Mouse (Mus musculus) forebrain, embryonic 13.5 days (tissue): ENCODE results near the gene Anks1b. TPM values are rescaled to one million over a fixed set of nuclear protein-coding genes. Genes with fewer than 3 reads are reported as not detected.

Experiments used
- ATAC-seq: fragments of 200-750 bp; cut with Nextera tagmentation; 2 replicates; pipeline ENCODE4 v1.8.0; 2017
- H3K27ac ChIP-seq: fragments of 300-500 bp; sonication (generic); 2 replicates; pipeline ENCODE4 v1.5.1; 2015; ENCODE audit warnings: inconsistent platforms, mild to moderate bottlenecking, moderate library complexity
- H3K27me3 ChIP-seq: fragments of 300-500 bp; sonication (generic); 2 replicates; pipeline ENCODE4 v1.6.1; 2015; ENCODE audit warnings: mild to moderate bottlenecking, inconsistent platforms
- H3K36me3 ChIP-seq: fragments of 300-500 bp; sonication (generic); 2 replicates; pipeline ENCODE4 v1.6.1; 2015; ENCODE audit warnings: mild to moderate bottlenecking, inconsistent platforms; ENCODE audit not compliant: poor library complexity, severe bottlenecking
- H3K4me1 ChIP-seq: fragments of 300-500 bp; sonication (generic); 2 replicates; pipeline ENCODE4 v1.6.1; 2015; ENCODE audit warnings: inconsistent platforms
- H3K4me2 ChIP-seq: fragments of 300-500 bp; sonication (generic); 2 replicates; pipeline ENCODE4 v1.6.1; 2015; ENCODE audit warnings: inconsistent platforms, mild to moderate bottlenecking, moderate library complexity
- H3K4me3 ChIP-seq: fragments of 300-500 bp; sonication (generic); 2 replicates; pipeline ENCODE4 v1.5.1; 2015; ENCODE audit warnings: mild to moderate bottlenecking, inconsistent platforms
- H3K9ac ChIP-seq: fragments of 300-500 bp; sonication (generic); 2 replicates; pipeline ENCODE4 v1.6.1; 2015; ENCODE audit warnings: mild to moderate bottlenecking, inconsistent platforms
- H3K9me3 ChIP-seq: fragments of 300-500 bp; sonication (generic); replicated peaks from 2 replicates; pipeline ENCODE4 v1.6.1; 2016; ENCODE audit warnings: inconsistent platforms
- WGBS: fragments of 180-500 bp; shearing (Covaris S2); methylation state at CpG from one replicate; pipeline ENCODE4 v1.1.7; 2015; 5-methylcytosine and 5-hydroxymethylcytosine counted together
- polyA plus RNA-seq: library from polyadenylated mRNA; unstranded; fragments of >200 nt; fragmentation: Nextera tagmentation; extraction: Ambion mirVana; gene quantifications from 2 replicates; pipeline ENCODE4 v1.2.1, GENCODE M21; 2015

The Anks1b gene
- polyA plus RNA-seq, 1 experiment from 2014 or later, result 28.7 TPM

DNA sequence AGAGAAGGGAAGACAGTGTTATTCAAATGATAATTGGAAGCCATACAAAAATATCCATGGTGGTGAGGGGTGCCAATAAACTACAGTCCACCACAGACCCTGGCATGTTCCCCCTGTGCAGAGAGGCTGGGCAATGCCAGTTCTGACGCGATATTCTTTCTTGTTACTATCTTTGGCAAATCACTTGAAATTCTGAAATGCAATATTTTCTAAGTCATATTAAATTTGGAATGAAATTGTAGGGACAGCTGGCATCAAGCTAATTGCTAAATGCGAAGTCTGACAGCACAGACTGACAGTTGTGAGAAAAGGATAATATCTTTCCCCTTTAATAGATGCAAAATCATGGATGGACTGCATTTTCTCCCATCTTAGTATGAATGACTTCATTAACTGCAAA, 103.3 kb downstream of the Anks1b start:
- Histone ChIP-seq H3K9me3 (no peaks in the 10 kb centered on the region), H3K27ac (no peak overlapping the region), H3K4me1 (0 out of 2 replicates have a peak, but pooled peaks cover 3% of the 10 kb centered on the region), H3K27me3 (no peaks in the 10 kb centered on the region), H3K4me3 (no peak overlapping the region), H3K36me3 (no peaks in the 10 kb centered on the region), H3K4me2 (no peak overlapping the region), H3K9ac (no peak overlapping the region)
- WGBS, result 83% methylated on average over 3 of the region's 3 CpGs
- peak; percentile 84; the same call in 1 of the 2 replicates for ATAC-seq

DNA sequence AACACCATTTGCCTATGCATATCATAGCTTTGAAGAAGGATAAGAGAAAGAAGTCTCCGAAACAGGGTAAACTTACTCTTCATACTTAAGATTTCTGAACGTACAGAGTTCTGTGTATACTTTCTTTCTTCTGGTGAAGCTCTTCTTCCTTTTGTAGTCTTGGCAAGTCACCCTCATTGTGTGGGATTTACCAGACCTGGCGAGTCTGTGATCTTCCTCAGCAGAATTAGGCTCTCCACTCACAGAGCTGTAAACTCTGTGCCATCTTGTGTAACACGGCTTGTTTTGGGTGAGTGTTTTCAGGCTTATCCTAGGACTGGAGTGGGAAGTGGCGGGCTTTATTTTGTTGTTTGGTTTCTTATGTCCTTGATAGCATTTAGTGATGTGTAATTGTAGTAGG, 120.9 kb downstream of the Anks1b start:
- 84% methylated on average over 5 of the region's 5 CpGs for WGBS
- ATAC-seq, result no peak
- H3K36me3 ChIP-seq, result no peaks in the 10 kb centered on the region

DNA sequence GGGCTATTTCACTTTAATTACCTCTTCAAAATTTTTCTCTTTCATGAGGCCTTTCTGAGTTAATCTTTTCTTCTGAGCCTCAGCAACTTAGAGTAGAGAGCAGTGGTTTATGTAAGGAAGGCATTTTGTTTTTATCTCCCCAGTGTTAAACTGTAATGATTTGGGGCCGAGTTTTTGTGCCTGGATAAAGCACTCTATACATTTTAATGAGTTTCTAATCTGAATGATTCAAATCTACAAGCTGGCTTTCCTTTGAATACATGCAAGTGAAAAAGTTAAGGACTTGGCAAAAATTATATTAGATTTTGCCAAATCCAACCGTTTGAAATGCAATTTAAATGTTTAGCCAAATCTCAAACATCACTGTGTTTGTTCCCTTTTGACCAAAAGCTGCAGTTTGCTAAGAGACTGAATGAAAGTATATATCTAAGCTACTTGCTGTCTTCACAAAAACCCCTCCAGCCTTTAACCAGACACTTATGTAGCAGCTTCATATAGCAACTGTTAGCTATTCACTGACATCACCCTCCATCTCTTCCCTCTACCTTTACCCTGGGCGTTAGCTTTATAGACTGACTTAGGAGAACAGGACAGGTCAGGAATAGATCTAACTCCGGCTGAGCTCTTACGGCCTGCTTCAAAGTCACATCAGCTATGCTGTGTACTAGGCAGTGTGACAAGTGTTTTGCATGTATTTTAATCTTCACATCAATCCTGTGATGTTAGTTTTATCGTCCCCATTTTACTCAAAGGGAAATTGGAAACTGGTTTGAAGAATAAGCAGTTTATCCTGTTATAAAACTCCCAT, 122.5 kb downstream of the Anks1b start:
- ATAC-seq, result peak; percentile 36; the same call in 1 of the 2 replicates
- Histone ChIP-seq H3K27ac (no peak overlapping the region), H3K9ac (no peak overlapping the region), H3K36me3 (no peaks in the 10 kb centered on the region), H3K9me3 (no peaks in the 10 kb centered on the region), H3K4me2 (no peak overlapping the region), H3K4me1 (no peaks in the 10 kb centered on the region), H3K4me3 (no peak overlapping the region), H3K27me3 (no peaks in the 10 kb centered on the region)
- 63% methylated on average over 6 of the region's 6 CpGs for WGBS

More for the DNA sequence above, 120.9 kb downstream of the Anks1b start:
- Histone ChIP-seq H3K9ac (no peak overlapping the region), H3K4me1 (no peaks in the 10 kb centered on the region), H3K27me3 (no peaks in the 10 kb centered on the region), H3K4me3 (no peak overlapping the region), H3K27ac (no peak overlapping the region), H3K9me3 (no peaks in the 10 kb centered on the region), H3K4me2 (no peak overlapping the region)

DNA sequence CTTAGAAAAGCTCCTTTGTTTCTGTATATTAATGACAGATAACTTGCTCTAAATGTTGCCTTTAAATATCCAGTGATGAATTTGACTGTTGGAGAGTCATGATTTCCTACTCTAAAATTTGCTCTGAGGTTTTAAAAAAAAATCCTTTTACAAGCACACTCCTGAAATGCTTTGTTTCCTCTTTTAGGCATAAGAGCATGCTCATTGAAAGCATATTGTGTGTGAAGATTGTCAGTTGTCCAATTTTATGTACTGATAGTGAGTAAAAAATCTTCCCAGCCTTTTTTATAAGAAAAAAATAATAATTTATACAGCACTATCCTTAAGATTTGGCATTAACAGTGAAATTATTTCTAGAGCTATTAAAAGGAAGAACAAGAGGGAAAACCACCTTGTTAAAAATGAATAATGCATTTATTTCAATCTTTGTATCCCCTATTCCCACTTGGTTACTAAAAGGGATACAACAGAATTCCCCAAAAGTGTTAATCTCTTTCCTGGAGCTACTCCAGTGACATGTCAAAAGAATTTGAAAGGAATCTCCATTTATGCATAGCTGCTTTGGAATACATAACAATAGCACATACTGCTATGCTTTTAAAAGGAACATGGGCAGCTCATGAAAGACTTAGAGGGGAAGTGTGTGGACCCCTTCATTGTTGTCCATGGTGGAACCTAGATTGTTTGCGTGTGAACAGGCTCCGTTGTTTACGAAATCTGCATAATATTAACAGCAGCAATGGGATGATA, 130.8 kb downstream of the Anks1b start:
- Histone ChIP-seq H3K4me1 (peaks cover 6% of the 10 kb centered on the region; the same call in 1 of the 2 replicates), H3K27me3 (no peaks in the 10 kb centered on the region), H3K9me3 (no peaks in the 10 kb centered on the region), H3K4me3 (no peak overlapping the region), H3K9ac (no peak overlapping the region), H3K36me3 (no peaks in the 10 kb centered on the region), H3K4me2 (no peak overlapping the region), H3K27ac (peak overlapping the region; percentile 19; the same call in 1 of the 2 replicates)
- peak; percentile 50; the same call in 1 of the 2 replicates for ATAC-seq
- 50% methylated on average over 3 of the region's 3 CpGs for WGBS

DNA sequence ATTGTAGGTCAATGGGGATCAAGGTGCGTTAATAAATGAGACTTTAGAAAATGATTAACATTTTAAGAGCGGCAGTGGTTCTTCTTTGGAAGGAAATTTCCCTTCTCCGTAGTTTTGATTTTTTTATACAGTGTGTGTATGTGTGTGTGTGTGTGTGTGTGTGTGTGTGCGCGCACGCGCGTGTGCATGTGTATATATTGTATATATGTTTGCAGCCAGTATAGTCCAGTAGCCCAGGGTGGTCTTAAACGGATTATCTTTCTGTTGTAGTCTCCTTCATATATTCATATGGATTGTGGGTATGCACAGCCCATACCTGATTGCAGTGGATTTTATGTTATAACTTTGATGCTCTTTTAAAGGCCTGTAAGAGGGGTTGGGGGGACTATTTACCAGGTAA, 131.6 kb downstream of the Anks1b start:
- no peak overlapping the region for H3K4me2 ChIP-seq
- H3K9me3 ChIP-seq, result no peaks in the 10 kb centered on the region
- H3K36me3 ChIP-seq, result no peaks in the 10 kb centered on the region
- peak overlapping the region; percentile 19; the same call in 1 of the 2 replicates for H3K27ac ChIP-seq
- 0 out of 2 replicates have a peak, but pooled peaks have one; percentile 38 for ATAC-seq
- no peaks in the 10 kb centered on the region for H3K27me3 ChIP-seq
- peaks cover 6% of the 10 kb centered on the region; the same call in 1 of the 2 replicates for H3K4me1 ChIP-seq
- H3K9ac ChIP-seq, result no peak overlapping the region
- 90% methylated on average over 9 of the region's 9 CpGs for WGBS
- H3K4me3 ChIP-seq, result no peak overlapping the region

DNA sequence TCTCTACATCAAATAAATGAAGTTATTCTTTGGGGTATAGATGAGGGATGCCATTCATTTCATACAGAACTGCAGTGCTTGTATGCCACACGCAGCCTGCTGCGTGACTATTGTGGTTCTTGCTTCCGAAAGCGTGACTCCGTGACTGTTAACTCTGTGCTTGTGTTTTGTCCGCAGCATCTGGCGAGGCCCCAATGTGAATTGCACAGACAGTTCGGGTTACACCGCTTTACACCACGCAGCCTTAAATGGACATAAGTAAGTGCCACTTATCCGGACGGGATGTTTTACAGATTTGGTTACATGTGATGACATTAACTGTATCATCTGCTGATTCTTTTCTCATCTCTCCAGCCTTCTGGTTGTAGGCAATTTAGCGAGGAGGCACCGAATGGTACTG, 159.7 kb downstream of the Anks1b start:
- Histone ChIP-seq H3K27me3 (no peaks in the 10 kb centered on the region), H3K9me3 (no peaks in the 10 kb centered on the region), H3K4me1 (no peaks in the 10 kb centered on the region), H3K36me3 (no peaks in the 10 kb centered on the region), H3K4me2 (no peak overlapping the region), H3K4me3 (no peak overlapping the region), H3K9ac (no peak overlapping the region), H3K27ac (no peak overlapping the region)
- 84% methylated on average over 14 of the region's 14 CpGs for WGBS
- ATAC-seq, result no peak

DNA sequence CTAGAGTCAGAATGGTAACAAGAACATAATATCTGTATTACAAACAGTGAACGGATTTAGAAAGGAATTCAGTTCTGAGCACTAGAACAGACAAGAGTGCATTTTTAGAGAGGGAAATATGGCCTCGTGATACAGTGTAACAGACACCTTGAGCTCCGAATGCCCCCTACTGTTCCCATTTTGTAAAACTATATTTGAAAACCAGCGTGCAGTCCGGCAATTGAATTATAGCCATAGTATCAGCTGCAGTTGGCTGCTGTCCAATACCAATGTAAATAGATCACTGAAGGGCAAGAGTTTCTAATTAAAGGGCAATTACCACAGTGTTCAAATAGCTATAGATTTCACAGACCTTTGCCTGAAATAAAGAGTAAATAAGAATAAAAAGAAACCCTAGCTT, 170.0 kb downstream of the Anks1b start:
- peak; percentile 58 for ATAC-seq
- no peak overlapping the region for H3K4me2 ChIP-seq
- peaks cover 5% of the 10 kb centered on the region; the same call in 1 of the 2 replicates for H3K4me1 ChIP-seq
- 0 out of 2 replicates have a peak, but pooled peaks cover 4% of the 10 kb centered on the region for H3K27me3 ChIP-seq
- H3K4me3 ChIP-seq, result no peak overlapping the region
- no peak overlapping the region for H3K9ac ChIP-seq
- WGBS, result 20% methylated on average over 5 of the region's 5 CpGs
- H3K36me3 ChIP-seq, result no peaks in the 10 kb centered on the region
- H3K9me3 ChIP-seq, result no peaks in the 10 kb centered on the region
- H3K27ac ChIP-seq, result no peak overlapping the region

DNA sequence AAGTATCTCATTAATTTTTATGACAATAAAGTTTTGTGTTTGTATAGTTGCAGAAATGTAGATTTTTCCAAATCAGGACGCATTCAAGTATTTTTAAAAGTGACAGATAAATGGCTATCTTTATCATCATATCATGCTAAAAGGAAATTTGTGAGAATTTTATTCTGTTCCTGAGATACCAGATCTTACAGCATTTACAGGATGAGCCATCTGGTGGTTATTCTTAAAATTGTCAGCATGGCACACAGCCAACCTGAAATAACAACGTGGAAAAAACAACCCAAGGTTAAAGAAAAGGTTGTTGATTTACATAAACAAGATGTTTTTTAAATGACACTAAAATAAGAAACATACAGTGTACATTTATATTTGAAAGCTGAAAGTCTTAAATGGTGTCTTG, 170.5 kb downstream of the Anks1b start:
- Histone ChIP-seq H3K27me3 (0 out of 2 replicates have a peak, but pooled peaks cover 4% of the 10 kb centered on the region), H3K4me3 (no peak overlapping the region), H3K27ac (no peak overlapping the region), H3K4me1 (peaks cover 5% of the 10 kb centered on the region; the same call in 1 of the 2 replicates), H3K36me3 (no peaks in the 10 kb centered on the region), H3K4me2 (no peak overlapping the region), H3K9ac (no peak overlapping the region), H3K9me3 (no peaks in the 10 kb centered on the region)
- WGBS, result 45% methylated on average over 2 of the region's 2 CpGs
- peak; percentile 51; the same call in 1 of the 2 replicates for ATAC-seq

DNA sequence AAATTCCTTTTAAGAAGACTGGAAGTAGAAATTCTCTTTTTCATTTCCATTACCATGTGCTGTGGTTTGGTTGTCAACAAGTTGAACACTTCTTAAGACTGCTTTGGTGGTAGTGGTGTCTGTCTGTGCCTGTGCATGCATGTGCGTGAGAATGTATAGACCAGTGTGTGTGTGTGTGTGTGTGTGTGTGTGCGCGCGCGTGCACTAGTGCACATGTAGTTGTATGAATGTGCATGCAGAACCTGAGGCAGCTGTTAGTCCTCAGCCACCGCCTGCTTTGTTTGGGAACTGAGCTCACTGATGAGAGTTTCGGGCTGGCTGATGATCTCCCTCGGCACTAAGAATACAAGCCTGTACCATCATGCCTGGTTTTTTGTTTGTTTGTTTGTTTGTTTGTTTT, 170.9 kb downstream of the Anks1b start:
- no peak overlapping the region for H3K27ac ChIP-seq
- H3K36me3 ChIP-seq, result no peaks in the 10 kb centered on the region
- H3K4me1 ChIP-seq, result peaks cover 5% of the 10 kb centered on the region; the same call in 1 of the 2 replicates
- H3K4me3 ChIP-seq, result no peak overlapping the region
- 95% methylated on average over 8 of the region's 8 CpGs for WGBS
- ATAC-seq, result peak; percentile 59
- H3K9ac ChIP-seq, result no peak overlapping the region
- H3K4me2 ChIP-seq, result no peak overlapping the region
- no peaks in the 10 kb centered on the region for H3K9me3 ChIP-seq
- H3K27me3 ChIP-seq, result 0 out of 2 replicates have a peak, but pooled peaks cover 4% of the 10 kb centered on the region

DNA sequence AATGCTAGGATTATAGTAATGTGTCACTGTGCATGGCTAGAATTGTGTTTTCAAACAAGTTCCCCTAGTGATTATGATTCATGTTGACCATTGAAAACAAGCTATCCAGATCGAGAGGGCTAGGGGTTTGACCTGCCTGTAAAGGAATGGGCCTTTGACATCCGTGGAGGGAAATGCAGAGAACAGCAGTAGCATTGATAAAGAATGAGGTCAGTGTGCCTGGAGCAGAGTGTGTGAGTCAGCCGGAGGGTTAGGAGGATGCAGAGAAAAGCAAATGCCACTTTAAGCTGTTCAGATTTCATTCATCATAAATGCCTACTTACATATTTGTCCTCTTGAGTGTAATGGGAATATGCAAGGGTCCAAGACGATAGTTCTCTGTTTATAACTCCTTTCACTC, 195.3 kb downstream of the Anks1b start:
- H3K9me3 ChIP-seq, result no peaks in the 10 kb centered on the region
- no peaks in the 10 kb centered on the region for H3K36me3 ChIP-seq
- WGBS, result 70% methylated on average over 4 of the region's 4 CpGs

DNA sequence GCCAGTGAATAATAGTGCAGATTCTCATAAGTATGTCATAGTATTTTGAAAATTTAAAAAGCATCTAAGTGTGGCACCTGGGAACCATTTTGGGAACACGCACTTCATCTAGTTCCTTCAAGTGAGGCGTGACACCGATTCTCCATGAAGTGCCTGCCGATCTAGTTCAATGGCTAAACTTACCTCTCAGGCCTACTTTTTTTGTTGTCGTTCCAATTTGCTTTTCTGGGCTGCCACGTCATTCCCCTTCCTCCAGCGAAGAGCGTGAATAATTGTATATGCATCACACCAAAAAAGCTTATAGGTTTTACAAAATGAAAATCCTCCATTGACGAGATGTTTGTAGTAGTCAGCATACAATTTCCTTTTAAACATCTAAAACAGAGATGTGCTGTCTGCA, 204.6 kb downstream of the Anks1b start:
- no peak for ATAC-seq
- Histone ChIP-seq H3K9ac (no peak overlapping the region), H3K27me3 (no peaks in the 10 kb centered on the region), H3K4me2 (no peak overlapping the region), H3K36me3 (no peaks in the 10 kb centered on the region), H3K27ac (no peak overlapping the region), H3K9me3 (no peaks in the 10 kb centered on the region), H3K4me1 (no peaks in the 10 kb centered on the region), H3K4me3 (no peak overlapping the region)
- WGBS, result 89% methylated on average over 9 of the region's 9 CpGs

More for the DNA sequence above, 195.3 kb downstream of the Anks1b start:
- no peak overlapping the region for H3K4me2 ChIP-seq
- H3K4me1 ChIP-seq, result no peaks in the 10 kb centered on the region
- H3K4me3 ChIP-seq, result no peak overlapping the region
- H3K27me3 ChIP-seq, result no peaks in the 10 kb centered on the region
- no peak for ATAC-seq
- no peak overlapping the region for H3K27ac ChIP-seq
- H3K9ac ChIP-seq, result no peak overlapping the region

DNA sequence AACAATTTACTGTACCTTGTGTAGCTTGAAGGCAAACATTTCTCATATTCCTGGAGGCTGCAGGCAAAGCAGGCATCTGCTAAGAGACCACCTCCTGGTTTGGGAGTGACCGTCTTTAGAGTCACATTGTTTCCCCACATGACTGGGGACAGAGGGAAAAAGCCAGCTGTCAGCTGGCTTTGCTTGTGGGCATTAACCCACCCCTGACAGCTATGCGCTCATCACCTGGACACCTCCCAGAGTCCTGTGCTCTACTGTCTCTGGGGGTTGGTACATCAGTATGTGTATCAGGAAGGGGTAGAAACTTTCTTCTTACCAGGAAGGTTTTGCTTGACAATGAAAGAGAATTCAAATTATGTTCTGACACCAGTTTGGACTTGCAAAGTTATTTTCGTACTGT, 207.8 kb downstream of the Anks1b start:
- 62% methylated on average over 3 of the region's 3 CpGs for WGBS

More for the DNA sequence above, 207.8 kb downstream of the Anks1b start:
- Histone ChIP-seq H3K4me2 (no peak overlapping the region), H3K36me3 (no peaks in the 10 kb centered on the region), H3K27ac (no peak overlapping the region), H3K27me3 (no peaks in the 10 kb centered on the region), H3K4me3 (no peak overlapping the region), H3K9me3 (no peaks in the 10 kb centered on the region), H3K4me1 (no peaks in the 10 kb centered on the region), H3K9ac (no peak overlapping the region)
- ATAC-seq, result 0 out of 2 replicates have a peak, but pooled peaks have one; percentile 24
